Mouse (Mus musculus): ENCODE measurements around the gene Dnajb14.
A peak's percentile ranks its signal among the peaks of the same experiment; 100 is the strongest.
"Not testable (repeated sequence)": the region's sequence is repeated elsewhere in the genome, so short reads cannot be mapped to it uniquely, and the experiment has no call there.

Dnajb14 gene

GRCm38 (mm10) chr3:137867437-137868093, at the start of gene Dnajb14:
Gene Dnajb14 (plus strand): TSS chr3:137867675.
- DNase-seq (ENCODE audit: low spot score): peak; percentile 59

DNA sequence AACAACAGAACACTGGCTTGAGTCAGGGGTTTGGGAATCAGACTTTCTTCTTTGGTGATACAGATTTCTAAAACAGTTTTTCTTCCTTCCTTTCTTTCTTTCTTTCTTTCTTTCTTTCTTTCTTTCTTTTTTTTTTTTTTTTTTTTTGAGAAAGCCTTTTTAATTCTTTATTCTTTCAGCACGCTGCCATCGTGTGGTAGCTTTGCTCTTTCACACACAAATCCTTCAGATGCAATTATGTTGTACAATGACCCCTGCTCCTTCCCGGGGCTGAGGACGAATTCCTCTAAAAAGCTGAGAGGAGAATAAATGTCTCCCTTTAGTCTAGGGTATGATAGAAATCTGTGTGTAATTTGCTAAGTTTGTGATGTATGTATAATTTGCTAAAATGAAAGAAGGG, 48.8 kb upstream of the Dnajb14 start:
- DNase-seq (ENCODE audit: low spot score): no peak

DNA sequence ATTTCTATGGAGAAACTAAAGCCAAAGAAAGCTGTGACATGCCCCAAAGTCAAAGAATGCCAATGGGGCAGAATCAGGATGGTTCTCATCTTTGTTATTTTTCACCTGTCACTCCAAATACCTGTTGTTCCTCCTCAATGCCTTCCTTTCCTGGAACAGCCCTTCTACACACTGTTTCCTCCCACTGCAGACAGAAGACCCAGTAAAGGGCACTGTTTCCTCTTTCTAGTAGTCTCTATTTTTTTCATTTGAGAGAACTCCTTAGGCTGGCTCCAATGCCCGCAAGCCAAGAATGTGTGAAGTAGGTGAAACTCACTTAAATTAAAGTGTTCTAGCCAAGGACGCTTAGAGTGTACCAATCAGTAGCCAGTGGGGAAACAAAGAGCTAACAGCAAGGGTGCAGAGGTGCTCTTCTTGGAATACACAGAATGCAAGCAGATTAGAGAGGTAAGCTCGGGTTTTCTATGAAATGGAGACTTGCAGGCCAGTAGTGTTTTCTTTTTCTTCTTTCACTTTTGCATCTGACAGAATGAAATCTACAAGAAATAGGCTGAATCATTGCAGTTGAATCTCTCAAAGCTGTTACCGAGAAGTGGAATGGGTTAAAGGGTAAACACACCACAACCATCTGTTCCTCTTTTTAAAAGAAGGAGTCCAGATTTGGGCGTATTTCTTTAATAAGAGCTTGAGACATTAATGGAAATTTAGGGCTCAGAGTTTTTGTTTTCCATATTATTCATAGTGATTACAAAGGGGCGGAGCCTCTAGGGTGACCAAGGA, 46.6 kb upstream of the Dnajb14 start:
- DNase-seq (ENCODE audit: low spot score): no peak

GRCm38 (mm10) chr3:137823317-137823716, 44.2 kb upstream of the Dnajb14 start:
- DNase-seq (ENCODE audit: low spot score): no peak

GRCm38 (mm10) chr3:137827678-137828077, 39.8 kb upstream of the Dnajb14 start:
- DNase-seq (ENCODE audit: low spot score): no peak

DNA sequence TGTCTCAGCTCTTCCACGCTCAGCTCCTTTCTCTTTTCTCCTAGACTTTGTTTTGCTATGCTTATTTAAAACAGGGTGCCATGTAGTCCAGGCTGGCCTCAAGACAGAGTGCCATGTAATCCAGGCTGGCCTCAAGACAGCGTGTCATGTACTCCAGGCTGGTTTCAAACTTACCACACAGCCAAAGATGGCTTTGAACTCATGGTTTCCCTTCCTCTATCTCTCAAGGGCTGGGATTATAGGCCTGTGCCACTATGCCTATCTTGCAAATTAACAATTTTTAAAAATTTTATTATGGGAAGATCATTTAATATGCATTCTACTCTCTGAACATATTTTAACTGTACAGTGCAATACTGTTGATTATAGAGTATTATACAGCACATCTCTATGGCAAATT, 36.3 kb upstream of the Dnajb14 start:
- DNase-seq (ENCODE audit: low spot score): no peak

- no peak for DNase-seq (ENCODE audit: low spot score)
Observed at GRCm38 (mm10) chr3:137833128-137833527, 34.3 kb upstream of the Dnajb14 start.

DNA sequence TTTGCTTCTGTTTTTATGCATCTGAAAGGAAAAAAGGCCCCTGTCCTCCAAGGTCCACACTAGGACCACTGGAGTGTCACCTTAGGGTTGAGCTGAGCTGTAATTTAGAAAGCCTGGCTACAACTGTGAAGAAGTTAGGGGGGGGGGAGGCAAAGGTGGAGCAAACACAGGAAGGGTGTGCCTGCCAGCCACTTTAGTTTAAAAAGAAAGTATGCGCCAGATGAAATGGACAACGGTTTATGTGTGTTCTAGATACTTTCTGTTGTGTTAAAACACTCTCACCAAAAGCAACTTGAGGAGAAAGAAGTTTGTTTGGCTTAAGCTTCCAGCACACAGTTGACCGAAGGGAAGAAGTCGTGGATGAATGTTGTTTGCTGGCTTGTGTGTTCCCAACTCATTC, 33.8 kb upstream of the Dnajb14 start:
- DNase-seq (ENCODE audit: low spot score): no peak

GRCm38 (mm10) chr3:137836543-137836942, 30.9 kb upstream of the Dnajb14 start:
- no peak for DNase-seq (ENCODE audit: low spot score)

- no peak for DNase-seq (ENCODE audit: low spot score)
Observed at GRCm38 (mm10) chr3:137838160-137838559, 29.3 kb upstream of the Dnajb14 start.

GRCm38 (mm10) chr3:137842944-137843343, 24.5 kb upstream of the Dnajb14 start:
- DNase-seq (ENCODE audit: low spot score): no peak

GRCm38 (mm10) chr3:137844263-137844662, 23.2 kb upstream of the Dnajb14 start:
- DNase-seq (ENCODE audit: low spot score): no peak

GRCm38 (mm10) chr3:137846552-137846951, 20.9 kb upstream of the Dnajb14 start:
- DNase-seq (ENCODE audit: low spot score): no peak

DNA sequence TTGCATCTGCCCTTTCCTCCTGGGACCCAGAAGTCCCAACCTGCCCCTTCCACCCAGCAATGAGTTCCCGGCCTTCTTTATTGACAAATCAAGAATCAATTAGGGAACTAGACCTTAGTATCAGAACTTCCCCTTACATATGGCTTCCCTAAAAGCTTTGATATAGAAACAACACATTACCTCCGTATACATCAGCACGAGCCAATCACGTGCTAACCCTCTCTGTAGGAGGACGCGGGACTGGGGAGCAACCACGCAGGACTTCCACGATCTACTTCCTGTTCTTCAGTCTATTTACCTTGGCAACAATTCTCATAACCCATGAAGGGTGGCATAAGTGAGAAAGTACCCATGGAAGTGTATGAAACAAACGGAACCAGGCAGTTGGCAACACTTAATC, 19.1 kb upstream of the Dnajb14 start:
- DNase-seq (ENCODE audit: low spot score): no peak

DNA sequence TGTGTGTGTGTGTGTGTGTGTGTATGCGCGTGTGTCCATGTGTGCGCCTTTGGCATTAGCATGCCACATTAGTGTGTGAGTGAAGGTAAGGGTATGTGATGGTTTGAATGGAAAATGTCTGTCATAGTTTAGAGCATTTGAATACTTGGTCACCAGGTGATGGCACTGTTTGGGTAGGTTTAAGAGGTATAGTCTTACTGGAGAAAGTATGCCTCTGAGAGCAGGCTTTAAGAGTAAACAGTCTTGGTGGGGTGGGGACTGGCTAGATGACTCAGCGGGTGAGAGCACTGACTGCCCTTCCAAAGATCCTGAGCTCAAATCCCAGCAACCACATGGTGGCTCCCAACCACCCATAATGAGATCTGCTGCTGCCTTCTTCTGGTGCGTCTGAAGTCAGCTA, 17.8 kb upstream of the Dnajb14 start:
- DNase-seq (ENCODE audit: low spot score): no peak

DNA sequence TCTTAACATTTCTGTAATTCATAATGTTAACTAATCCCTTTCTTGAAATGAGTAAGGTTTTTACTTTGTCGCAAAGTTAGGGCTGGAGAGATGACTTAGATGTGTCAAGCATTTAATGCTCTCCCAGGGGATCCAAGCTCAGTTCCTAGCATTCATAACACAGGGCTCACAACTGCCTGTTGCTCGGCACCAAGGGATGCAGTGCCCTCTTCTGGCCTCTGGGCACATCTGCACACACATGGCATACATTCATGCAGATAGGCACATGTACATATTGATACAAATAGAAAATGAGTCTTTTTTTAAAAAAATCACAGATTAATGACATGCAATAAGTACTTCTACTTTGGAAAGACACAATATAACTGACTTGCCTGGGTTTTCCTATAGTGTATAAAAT, 16.3 kb upstream of the Dnajb14 start:
- DNase-seq (ENCODE audit: low spot score): no peak

DNA sequence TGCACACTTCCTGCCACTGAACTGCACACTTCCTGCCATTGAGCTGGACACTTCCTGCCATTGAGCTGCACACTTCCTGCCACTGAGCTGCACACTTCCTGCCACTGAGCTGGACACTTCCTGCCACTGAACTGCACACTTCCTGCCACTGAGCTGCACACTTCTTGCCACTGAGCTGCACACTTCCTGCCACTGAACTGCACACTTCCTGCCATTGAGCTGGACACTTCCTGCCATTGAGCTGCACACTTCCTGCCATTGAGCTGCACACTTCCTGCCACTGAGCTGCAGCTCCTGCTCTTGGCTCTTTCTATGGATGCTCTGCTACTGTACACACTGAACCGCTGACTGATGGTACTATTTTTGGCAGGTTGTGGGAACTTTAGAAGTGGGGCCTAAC, 14.5 kb upstream of the Dnajb14 start:
- not testable (repeated sequence) for DNase-seq (ENCODE audit: low spot score)

GRCm38 (mm10) chr3:137855328-137855727, 12.1 kb upstream of the Dnajb14 start:
- DNase-seq (ENCODE audit: low spot score): no peak

DNA sequence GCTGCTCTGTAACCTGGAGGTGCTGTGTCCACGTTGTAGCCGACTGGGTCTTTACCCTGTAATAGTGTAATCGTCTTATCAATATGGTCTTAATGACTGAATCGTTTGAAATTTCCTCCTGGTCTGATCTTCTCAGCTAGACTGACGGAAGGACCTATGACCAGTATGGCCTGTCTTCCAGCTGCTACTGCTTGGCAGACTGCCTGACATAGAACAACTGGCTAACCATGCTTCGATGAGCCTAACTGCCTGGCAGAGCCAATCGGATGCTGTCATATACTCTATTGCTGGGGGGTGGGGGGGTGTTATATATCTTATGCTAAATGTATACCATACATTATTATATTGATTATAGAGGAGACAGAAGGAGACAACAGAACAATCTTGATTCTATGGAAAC, 11.4 kb upstream of the Dnajb14 start:
- DNase-seq (ENCODE audit: low spot score): no peak

- no peak for DNase-seq (ENCODE audit: low spot score)
Observed at GRCm38 (mm10) chr3:137860394-137861170, 6.9 kb upstream of the Dnajb14 start.

DNA sequence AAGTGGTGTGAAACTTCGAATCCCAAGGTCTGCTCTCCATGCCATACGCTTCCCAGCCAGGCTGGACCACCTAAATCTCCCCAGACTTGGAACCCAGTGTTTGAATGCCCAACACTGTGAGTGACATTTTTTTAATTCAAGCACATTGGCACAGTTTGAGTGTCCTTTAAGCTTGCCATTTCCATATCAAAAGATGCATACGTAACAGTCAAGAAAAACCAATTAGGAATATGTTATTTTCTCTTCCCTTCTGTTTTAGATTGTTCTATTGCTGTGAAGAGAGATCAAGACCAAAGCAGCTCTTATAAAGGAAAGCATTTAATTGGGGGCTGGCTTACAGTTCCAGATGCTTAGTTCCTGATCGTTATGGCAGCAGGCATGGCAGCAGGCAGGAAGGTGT, 6.0 kb upstream of the Dnajb14 start:
- no peak for DNase-seq (ENCODE audit: low spot score)

DNA sequence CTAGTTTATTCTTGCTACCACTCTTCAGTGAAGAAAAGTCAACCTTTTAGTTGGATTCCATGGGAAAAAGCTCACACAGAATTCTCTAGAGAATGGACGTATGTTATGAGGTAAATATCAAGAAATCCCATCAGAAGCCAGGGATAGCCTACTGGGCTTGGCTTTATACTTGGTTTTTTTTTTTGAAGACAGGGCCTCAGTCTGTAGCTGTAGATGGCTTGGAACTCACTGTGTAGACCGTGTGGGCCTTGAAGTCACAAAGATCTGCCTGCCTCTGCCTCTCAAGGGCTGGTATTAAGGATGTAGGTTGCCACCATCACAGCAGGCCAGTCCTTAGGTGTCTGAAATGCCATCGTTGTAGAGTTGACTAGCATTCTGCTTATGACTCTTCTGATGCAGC, 4.9 kb upstream of the Dnajb14 start:
- no peak for DNase-seq (ENCODE audit: low spot score)

All from urinary bladder, postnatal 14 days (tissue).